Mouse (Mus musculus) embryo, embryonic 10.5 days (tissue): ENCODE measurements around the gene Tdrd9.
A peak's percentile ranks its signal among the peaks of the same experiment; 100 is the strongest.
"Not testable (repeated sequence)": the region's sequence is repeated elsewhere in the genome, so short reads cannot be mapped to it uniquely, and the experiment has no call there.

Experiments
- DNase-seq: peaks from one replicate; pipeline ENCODE4 v3.0.0-alpha.2; 2015; ENCODE audit warnings: low spot score

Tdrd9 gene

DNA sequence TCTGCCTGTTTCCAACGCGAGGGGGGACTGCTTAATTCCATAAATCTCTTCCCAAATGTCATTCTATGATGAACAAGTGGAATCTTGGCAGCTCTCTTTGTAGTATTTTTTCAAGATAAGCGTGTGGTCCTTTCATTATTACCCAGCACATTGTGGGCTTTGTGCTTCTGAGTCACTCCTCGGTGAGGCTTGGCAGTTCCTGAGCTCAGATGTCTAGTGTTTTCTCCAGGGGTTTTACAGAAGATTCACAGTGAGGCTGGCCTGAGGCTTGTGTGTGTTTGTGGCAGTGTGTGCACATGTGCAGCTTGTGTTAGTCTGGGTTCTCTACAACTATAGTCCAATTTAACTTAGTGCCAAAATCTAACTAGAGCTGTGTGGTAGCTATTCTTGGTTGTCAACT lies 56.0 kb downstream of the Tdrd9 start:
- no peak for DNase-seq

DNA sequence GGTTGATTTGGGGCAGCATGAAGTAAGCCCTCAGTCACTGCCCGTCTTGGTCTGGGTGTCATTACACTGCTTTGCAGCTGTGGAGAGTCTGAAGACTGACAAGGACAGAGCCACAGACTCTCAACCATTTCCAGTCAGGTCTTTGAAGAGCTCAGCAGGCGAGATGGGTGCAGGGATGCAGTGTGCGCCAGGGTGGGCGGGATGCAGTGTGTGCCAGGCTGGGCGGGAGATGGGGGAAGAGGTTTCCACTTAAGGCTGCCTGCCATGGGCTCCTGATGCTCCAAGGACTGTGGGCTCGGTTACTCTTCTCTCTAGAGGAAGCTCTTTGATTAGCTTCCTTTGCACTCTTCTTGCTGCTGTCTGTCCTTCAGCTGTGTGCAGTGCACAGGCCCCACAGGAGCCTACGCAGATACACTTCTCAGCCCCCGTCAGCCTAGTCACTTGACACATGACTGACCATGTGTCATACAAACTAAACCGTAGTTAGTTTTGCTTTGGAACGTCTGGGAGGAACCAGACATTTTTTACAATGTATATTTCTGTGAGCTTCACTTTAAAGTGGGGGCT lies 62.1 kb downstream of the Tdrd9 start:
- no peak for DNase-seq

DNA sequence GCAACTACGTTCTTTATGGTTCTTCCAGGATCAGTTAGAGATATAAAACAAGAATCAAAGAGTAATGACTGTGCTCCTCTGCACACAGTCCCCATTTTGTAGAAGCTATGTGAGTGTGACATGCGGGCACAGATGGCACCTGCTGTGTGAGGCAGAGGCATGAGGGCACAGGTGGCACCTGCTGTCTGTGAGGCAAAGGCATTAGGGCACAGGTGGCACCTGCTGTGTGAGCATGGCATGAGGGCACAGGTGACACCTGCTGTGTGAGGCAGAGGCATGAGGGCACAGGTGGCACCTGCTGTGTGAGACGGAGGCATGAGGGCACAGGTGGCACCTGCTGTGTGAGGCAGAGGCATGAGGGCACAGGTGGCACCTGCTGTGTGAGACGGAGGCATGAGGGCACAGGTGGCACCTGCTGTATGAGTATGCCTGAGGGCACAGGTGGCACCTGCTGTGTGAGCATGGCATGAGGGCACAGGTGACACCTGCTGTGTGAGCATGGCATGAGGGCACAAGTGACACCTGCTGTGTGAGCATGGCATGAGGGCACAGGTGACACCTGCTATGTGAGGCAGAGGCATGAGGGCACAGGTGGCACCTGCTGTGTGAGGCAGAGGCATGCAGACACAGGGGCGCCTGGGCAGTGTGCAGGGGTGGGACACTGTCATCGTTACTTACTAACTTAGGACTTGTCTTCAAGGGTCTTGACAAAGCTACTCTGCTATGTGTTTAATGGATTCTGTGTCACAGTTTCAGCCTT lies 64.2 kb downstream of the Tdrd9 start:
- not testable (repeated sequence) for DNase-seq

DNA sequence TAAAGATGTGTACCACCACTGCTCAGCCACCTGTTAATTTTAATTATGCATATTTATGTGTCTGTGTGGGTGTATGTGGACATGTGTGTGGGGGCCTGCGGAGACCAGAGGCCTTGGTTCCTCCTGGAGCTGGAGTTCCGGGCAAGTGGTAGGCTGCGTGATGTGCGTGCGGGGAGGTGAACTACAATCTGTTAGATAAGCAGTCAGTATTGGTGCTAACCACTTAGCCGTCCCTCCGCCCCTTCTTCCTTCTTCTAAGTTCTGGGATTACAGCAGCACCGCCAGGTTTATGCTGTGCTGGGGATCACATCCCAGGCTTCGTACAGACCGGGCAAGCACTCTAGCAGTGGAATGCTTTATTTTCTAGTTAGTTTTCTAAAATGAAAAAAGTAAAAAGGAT lies 67.1 kb downstream of the Tdrd9 start:
- DNase-seq, result no peak

DNA sequence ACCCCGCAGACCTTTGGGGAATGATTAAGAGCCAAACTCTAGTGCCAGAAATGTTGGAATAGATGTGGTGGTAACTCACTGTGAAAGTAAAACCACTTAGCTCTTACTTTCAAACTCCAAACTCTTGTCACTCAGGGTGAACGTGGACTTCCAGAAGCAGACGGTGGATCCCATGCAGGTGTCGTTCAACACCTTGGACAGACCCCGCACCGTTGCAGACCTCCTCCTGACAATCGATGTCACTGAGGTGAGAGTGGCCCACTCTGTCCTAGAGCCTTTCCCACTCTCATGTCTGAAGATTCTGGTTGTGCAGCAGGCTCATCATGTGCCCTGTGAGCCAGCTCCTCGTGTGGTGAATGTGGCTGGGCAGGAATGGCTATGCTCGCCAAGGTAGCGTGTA lies 67.8 kb downstream of the Tdrd9 start:
- no peak for DNase-seq

DNA sequence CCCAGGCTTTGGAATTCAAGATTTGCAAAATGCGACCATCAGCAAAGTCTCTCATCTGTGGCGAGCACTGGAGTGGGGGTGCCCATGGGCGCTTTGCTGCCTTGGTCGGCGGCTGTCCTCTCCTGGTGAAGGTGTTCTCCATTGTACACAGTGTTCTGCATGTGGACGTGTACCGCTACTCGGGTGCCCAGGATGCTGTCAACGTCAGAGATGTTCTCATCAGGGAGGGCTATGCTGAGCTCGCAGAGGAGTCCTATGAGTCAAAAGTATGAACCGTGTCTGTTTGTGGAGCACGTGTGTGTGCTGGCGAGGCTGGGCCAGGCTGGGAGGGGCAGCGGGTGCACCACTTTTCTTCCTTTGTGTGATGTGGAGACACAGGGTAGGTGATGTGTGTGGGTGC lies 71.3 kb downstream of the Tdrd9 start:
- no peak for DNase-seq

DNA sequence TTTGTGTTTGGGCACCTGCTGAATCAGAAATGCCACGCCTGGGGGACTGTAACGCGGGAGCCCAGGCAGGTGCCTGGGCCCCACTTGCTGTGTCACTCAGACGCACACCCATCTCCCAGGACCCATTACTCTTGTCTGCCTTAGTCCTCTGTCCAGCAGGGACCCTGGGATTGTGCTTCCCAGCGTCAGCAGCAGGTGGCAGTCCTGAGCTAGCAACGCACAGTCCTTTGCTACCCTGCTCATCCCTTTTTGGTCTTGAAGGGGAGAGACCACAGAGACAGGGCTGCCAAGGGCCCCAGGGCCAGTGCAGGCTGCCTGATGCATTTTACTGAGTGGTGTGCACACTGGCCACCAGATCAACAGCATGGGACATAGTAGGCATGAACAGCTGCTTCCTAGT lies 106.3 kb downstream of the Tdrd9 start:
- peak; percentile 86 for DNase-seq

DNA sequence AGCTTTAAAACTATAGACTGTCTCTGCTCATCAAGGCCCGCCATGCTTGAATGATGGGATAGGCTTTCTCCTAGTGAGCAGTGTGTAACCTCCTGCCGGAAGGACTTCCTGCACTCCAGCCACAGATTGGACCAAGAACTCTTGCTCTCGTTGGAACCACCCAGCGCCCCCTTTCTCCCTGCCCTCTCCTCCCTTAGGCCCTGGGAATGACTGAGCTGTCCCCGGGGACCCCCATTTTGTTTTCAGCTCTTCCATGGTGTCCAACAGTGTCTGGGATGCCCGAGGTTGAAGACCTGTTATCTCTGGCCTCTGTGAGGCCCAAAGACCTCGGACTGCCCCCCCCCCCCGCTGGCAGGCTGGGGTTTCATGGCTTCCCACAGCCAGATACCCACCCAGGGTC lies 108.6 kb downstream of the Tdrd9 start:
- DNase-seq, result no peak

DNA sequence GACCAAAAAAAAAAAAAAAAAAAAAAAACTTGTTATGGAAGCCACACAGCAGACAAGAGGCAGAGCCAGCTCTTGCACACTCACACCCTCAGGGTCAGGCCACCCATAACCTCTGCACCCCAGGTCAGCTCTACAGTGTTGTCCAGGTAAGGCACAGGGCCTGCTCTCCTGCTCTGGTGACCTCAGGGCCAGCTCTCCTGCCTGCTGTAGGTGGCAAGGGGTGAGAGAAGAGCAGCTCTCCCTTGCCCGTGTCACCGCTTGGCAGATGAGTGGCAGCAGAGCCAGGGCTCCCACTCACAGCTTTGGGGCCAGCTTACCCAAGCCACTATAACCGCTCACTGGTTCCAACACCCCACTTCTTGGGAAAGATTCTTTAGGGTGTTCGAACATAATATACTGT lies 109.6 kb downstream of the Tdrd9 start:
- DNase-seq, result no peak

DNA sequence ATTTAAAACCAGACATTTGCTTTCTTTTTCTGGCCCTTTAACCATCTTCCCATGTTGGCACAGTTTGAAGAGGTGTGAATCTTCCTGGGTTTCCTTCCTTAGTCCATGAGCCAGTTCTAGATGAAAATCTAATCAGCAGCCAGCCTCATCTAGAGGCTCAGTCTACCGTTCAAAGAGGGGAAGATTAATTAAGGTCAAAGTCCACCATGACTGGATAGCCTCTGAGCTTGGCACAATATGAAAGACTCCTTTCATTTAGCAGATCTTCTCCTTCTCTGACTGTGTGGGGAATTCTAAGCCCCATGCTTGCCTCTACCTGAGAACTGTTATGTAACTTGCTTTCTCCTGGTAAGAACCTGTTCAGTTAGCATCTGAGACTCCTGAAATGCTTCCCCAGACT lies 110.9 kb downstream of the Tdrd9 start:
- no peak for DNase-seq

DNA sequence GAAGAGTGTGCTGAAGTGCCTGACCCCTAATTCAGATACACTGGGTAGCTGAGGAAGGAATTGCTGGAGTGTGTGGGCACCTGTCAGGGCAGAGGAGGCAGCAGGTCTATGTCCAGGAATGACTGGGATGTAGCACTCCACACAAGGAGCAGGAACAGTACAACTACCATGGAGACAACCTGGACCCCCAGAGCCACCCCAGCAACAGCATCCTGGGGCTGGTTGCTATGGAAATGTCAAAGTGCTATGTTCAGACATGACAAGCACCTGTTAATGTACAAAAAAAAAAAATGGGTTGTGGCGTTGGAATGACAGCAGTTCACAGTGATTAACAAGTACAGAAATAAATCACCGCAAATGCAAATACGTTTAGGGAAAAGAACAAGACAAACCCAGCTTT lies 114.9 kb downstream of the Tdrd9 start:
- DNase-seq, result no peak

DNA sequence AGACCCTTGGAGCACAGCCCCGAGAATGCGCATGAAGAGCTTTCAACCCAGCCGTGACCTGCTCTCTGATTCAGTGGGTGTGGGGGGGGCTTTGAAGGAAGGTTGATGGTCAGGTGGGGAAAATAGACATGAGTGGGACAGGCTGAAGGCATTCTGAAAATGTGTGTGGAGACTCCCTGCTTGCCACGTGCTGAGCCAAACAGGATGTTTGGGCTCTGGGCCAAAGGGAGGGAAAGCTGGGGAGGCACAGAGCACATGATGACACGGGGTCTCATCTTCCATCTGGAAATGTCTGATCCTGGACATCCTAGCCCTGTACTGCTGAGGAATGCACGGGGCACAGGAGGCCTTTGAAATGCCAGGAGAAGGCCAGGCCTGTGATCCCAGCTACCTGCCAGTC lies 115.4 kb downstream of the Tdrd9 start:
- no peak for DNase-seq

DNA sequence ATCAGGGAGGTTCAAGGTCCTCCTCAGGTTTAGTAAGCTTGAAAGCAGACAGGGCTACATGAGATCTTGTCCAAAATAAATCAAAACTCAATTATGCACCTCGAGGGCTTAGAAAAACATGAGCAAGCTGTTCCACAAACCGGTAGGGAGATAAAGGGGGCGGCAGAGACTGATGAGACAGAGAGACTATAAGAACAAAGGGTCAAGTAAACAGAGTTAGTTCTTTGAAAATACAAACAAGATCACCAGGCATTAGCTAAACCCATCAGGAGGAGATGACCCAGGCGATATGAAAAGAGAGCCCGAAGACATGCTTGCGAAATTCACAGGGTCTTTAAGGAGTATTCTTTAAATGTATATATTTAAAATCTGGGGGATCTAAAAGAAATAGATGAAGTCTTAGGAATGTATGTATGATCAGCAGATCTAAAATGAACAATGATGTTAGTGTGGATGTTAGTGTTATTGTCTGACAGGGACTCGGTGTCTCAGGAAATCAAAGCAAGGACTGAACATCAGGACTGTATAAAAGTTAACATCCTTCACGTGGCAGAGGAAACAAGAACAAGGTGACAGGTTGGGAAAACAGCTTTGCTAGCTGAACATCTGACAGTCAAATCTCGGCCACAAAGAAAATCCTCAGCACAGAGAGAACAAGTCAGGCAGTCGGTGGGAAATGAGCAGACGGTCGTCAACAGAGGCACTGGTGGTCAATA lies 117.4 kb downstream of the Tdrd9 start:
- no peak for DNase-seq

DNA sequence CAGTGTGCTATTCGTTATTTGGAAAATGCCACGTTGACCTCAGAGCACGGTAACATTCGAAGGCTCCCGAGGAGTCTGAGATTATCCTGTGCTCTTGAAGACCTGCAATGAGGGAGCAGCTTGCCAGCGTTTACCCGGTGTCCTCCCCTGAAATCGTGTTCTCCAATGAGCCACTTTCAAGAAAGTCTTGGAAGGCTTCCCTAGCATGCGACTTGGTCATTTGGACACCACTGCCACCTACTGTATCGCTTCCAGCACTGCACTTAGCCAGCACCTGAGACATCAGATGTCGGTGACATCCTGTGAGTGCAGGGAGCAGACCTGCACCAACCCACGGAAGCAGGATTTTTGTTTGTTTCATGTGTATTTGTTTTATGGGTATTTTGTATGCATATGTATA lies 119.7 kb downstream of the Tdrd9 start:
- peak; percentile 89 for DNase-seq

DNA sequence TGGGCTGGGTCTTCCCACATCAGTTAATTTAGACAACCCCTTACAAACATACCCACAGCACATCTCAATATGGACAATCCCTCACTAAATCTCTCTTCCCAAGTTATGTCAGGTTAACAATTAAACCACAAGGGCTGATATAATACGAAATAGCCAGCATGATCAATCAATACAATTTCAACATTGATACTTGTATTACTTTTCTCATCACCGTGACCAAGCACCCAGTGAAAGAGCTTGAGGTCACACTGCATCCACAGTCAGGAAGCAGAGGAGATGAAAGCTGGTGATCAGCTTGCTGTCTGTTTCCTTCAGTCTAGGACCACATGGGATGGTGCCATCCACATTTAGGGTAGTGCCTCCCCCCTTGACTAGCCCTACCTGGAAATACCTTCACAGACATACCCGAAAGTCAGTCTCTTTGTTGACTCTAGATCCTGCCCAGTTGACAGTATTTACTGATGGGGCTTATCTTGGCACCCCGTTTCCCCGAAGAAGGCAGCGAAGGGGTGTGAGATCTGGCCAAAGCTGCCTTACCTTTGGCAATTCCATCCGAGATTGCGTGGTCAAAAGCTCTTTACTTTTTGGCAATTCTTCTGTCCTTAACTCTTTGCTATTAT lies 123.0 kb downstream of the Tdrd9 start:
- no peak for DNase-seq

DNA sequence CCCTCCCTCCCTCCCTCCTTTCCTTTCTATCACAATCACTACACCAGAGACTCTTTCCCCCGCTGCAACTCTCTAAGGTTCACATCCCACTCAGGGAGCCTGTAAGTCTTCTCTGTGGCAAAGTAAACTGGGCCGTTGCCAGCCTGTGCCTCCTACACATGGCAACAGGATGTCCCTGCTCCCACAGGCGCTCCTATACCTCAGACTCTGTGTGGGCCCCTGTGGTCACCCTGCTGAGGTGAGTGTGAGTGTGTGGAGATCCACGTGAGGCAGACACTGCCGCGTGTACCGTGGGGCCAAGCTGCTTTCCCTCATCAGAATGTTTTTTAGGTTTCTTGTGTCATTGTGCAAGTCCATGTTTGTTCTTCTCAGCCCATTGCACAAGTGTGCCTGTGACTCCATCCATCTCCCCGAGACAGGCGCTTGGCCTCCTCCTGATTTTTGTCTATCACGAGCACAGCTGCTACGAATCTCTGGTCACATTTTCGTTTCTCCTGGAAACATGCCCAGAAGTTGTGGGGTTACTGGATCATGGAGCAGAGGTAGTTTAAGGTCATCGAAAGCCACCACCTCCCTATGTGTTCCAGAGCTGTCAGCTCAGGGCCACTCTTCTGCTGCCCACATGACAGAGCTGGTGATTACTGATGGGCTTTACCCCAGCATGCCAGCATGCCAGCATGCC lies 124.8 kb downstream of the Tdrd9 start:
- no peak for DNase-seq

DNA sequence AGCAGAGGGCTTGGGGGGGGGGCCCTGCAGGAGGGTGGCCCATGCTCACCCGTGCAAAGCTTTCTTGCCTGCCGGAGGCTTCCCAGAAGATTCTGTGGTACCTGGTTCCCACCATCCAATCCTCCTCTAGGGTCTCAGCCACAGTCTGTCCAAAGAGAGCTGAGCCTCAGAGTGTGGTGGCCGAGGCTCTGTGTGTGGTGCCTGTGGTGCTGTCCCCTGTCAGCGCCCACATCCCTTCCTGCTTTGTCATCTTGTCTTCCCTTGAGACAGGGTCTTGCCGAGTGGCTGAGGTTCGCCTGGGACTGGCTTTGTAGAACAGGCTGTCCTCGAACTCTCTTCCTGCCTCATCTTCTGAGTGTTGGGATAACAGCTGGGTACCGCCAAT lies 125.4 kb downstream of the Tdrd9 start:
- no peak for DNase-seq

DNA sequence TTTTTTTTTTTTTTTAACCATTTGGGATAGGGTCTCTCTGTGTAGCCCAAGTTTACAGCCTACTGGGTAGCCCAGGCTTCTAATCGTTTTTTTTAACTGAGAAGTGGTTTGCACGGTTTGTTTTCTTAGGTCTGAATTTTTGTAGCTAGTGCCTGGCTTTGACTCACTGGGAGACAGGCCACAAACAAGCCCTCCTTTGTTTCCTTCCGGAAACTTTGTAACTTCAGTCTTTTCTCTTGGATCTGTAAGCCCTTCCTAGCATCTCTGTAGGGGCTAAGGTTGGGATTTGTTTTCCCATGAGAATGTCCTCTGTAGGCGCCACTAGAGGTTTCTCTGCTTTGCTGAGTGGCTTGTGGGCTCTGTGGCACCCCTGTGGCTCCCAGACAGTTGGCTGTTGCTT lies 128.7 kb downstream of the Tdrd9 start:
- DNase-seq, result no peak

DNA sequence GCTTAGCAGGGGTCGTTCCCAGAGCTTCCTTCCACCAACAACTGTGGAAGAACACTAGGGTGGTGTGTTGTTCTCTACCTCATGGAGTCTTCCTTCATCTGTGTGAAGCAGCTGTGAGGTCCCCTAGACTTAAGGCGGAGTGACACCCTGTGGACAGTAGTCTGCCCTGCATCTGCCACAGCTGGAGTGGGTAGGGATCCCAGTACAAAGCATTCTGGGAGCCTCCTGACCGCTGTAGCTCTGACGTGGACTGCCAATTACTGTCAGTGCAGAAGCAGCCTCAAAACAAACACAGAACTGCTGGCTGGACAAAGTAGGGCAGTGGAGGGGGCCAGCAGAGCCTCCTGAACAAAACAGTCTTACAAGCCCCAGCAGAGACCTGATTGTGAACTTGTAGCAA lies 129.7 kb downstream of the Tdrd9 start:
- no peak for DNase-seq

DNA sequence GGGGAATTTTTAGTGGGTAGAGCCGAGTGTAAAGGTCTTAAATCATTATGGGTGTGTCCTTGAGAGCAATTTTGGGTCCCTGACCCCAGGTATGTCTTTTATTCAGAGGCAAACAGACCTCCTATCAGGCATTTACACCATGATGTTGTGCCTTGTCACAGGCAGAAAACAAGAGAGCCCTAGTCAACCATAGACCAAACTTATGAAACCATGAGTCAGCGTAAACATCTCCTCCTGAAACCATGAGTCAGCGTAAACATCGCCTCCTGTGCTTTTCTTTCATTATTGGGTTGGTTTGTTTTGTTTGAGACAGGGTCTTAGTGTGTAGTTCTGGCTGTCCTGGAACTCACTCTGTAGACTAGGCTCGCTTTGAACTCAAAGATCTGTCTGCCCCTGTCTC lies 131.8 kb downstream of the Tdrd9 start:
- DNase-seq, result no peak

DNA sequence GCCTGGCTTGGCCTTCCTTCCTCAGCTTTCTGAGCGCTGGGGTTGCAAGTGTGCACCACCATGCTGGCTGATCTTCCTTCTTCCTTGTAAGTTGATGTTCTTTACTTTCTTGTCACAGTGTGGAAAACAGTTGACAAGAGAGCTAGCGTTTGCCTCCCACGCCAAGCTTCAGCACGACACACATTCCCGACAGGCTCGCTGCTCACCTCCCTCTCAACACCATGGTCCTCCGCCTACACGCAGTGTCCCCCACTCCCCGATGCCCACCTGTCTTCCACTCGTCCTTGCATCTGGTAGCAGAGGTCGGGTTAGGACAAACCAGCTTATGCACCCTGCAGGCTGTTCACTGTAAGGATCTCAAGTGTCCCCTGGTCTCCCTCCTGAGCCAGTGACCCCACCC lies 133.5 kb downstream of the Tdrd9 start:
- DNase-seq, result no peak

DNA sequence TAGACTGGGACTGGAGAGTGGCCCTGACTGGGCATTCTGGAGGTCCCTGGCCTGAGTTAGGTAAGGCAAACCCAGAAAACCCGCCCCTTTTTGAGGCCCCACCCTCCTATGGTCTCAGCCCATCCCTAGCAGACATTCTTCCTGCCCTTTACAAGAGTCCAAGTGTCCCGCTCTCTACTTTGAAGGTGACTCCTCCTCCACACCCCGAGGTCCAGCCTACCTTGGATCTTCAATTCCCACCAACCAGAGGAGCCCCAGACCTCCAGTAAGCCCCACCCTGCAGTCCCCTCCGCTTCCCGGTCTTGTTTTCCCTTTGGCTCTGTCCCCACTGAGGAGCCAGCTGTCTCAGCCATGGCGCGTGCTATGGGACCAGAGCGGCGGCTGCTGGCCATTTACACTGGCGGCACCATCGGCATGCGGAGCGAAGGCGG lies 135.2 kb downstream of the Tdrd9 start, which contains the start of gene Aspg:
Aspg (plus strand) TSS at position 139 of the 431 bp plus-strand sequence.
- DNase-seq, result peak; percentile 58
